Mouse (Mus musculus) liver, embryonic 14.5 days (tissue): Measurements from ENCODE around the gene Lima1. TPM values are rescaled to one million over a fixed set of nuclear protein-coding genes. Genes with fewer than 3 reads are reported as not detected.
A peak's percentile ranks its signal among the peaks of the same experiment; 100 is the strongest.

ENCODE experiments used
- ATAC-seq: fragments of 200-750 bp; cut with Nextera tagmentation; 2 replicates; pipeline ENCODE4 v1.8.0; 2017; ENCODE audit warnings: moderate number of reproducible peaks, mild to moderate bottlenecking, moderate library complexity; ENCODE audit not compliant: insufficient read depth
- DNase-seq, 3 experiments: peaks; one replicate each; pipeline ENCODE4 v3.0.0-alpha.2; 2012 to 2013; ENCODE audit warnings: low read depth in 3 of 3, low spot score in 3 of 3
- H3K27ac ChIP-seq: fragments of 300-500 bp; sonication (generic); 2 replicates; pipeline ENCODE4 v1.5.1; 2014; ENCODE audit warnings: moderate library complexity, mild to moderate bottlenecking, control low read depth, inconsistent platforms
- H3K27me3 ChIP-seq: fragments of 300-500 bp; sonication (generic); 2 replicates; pipeline ENCODE4 v1.6.1; 2014; ENCODE audit warnings: mild to moderate bottlenecking, low read length, moderate library complexity; ENCODE audit not compliant: control insufficient read depth, insufficient read depth
- H3K36me3 ChIP-seq: fragments of 300-500 bp; sonication (generic); replicated peaks from 2 replicates; pipeline ENCODE4 v1.6.1; 2014; ENCODE audit warnings: low read depth; ENCODE audit not compliant: control insufficient read depth, insufficient read depth
- H3K4me1 ChIP-seq, 2 experiments: fragments of 200-500 bp in 1 of 2; fragments of 300-500 bp in 1 of 2; sonication (generic) in 1 of 2; replicated peaks; 2 replicates each; pipeline ENCODE4 v1.6.1; 2012 to 2014; ENCODE audit warnings: antibody characterized with exemption in 1 of 2, inconsistent platforms in 1 of 2, low read length in 1 of 2; ENCODE audit not compliant: control insufficient read depth in 2 of 2, insufficient read depth in 2 of 2
- H3K4me2 ChIP-seq: fragments of 300-500 bp; sonication (generic); 2 replicates; pipeline ENCODE4 v1.6.1; 2014; ENCODE audit warnings: low read depth, mild to moderate bottlenecking, control low read depth, moderate library complexity
- H3K4me3 ChIP-seq, 2 experiments: fragments of 200-500 bp in 1 of 2; fragments of 300-500 bp in 1 of 2; sonication (generic) in 1 of 2; 2 replicates each; pipeline ENCODE4 v1.5.1; 2012 to 2014; ENCODE audit warnings: low read depth in 2 of 2, low read length in 2 of 2, mild to moderate bottlenecking in 2 of 2, control low read depth in 1 of 2, inconsistent platforms in 1 of 2, moderate library complexity in 1 of 2; ENCODE audit not compliant: insufficient read depth in 1 of 2
- H3K9ac ChIP-seq: fragments of 300-500 bp; sonication (generic); replicated peaks from 2 replicates; pipeline ENCODE4 v1.6.1; 2014; ENCODE audit warnings: mild to moderate bottlenecking, control low read depth, moderate library complexity
- H3K9me3 ChIP-seq: fragments of 300-500 bp; sonication (generic); 2 replicates; pipeline ENCODE4 v1.6.1; 2016; ENCODE audit warnings: low read length, mixed read lengths; ENCODE audit not compliant: control insufficient read depth
- CTCF ChIP-seq: IDR thresholded peaks from 2 replicates; pipeline ENCODE4 v1.5.1; 2016; ENCODE audit warnings: antibody characterized with exemption, low read depth, control low read depth
- EP300 ChIP-seq: IDR thresholded peaks from 2 replicates; pipeline ENCODE4 v1.6.1; 2016; ENCODE audit warnings: antibody characterized with exemption, low read depth
- WGBS: fragments of 180-500 bp; shearing (Covaris S2); extraction: QIAGEN DNeasy Blood & Tissue Kit; methylation state at CpG from one replicate; pipeline ENCODE4 v1.1.7; 2014; ENCODE audit not compliant: insufficient replicate concordance; 5-methylcytosine and 5-hydroxymethylcytosine counted together
- polyA plus RNA-seq, 2 experiments: library from polyadenylated mRNA; depleted of rRNA in 1 of 2; stranded (reverse) in 1 of 2; unstranded in 1 of 2; fragments of >200 nt; fragmentation: Nextera tagmentation in 1 of 2; extraction: Ambion mirVana in 1 of 2; gene quantifications; 2 replicates each; pipeline versions ENCODE4 v1.2.1 to v1.2.3; 2012 to 2014

The Lima1 gene
- polyA plus RNA-seq (2012; rRNA removed) (3.3 and 5.1 TPM in 2 replicates), polyA plus RNA-seq (2014; fragmentation: Nextera tagmentation; extraction: Ambion mirVana) (6.2 and 7.0 TPM in 2 replicates)

- Histone ChIP-seq H3K4me2 (peak within 1 kb of the TSS; percentile 61), H3K9me3 (no peaks in the 10 kb centered on the region), H3K27me3 (no peaks in the 10 kb centered on the region; the same call in 1 of the 2 replicates), H3K36me3 (no peaks in the 10 kb centered on the region), H3K27ac (no peak within 1 kb of the TSS), H3K9ac (no peak within 1 kb of the TSS; the same call in 1 of the 2 replicates), H3K4me1 (peaks cover 0 to 7% of the 10 kb centered on the region in 2 experiments; a peak in 1 of 4 replicates), H3K4me3 (peak within 1 kb of the TSS; percentile 54 to 70)
- TF ChIP-seq EP300 = no peak
- no peak for TF ChIP-seq CTCF
- ATAC-seq (peak; percentile 86), DNase-seq (peak; percentile 51 to 57 (median 56))
- WGBS = under 1% methylated on average over 31 of the region's 38 CpGs
These were observed at the start of gene Lima1 for GRCm38 (mm10) chr15:99875334-99875869. TSS of gene Lima1 (minus strand) at chr15:99875456.

- H3K4me3 ChIP-seq = no peak overlapping the region
- H3K27me3 ChIP-seq = no peaks in the 10 kb centered on the region
- WGBS = 64% methylated on average over 15 of the region's 15 CpGs
- H3K9ac ChIP-seq = no peak overlapping the region
- H3K9me3 ChIP-seq = no peaks in the 10 kb centered on the region
- TF ChIP-seq EP300 = no peak
- no peak for TF ChIP-seq CTCF
- no peaks in the 10 kb centered on the region for H3K36me3 ChIP-seq
- H3K27ac ChIP-seq = no peak overlapping the region
- no peak overlapping the region for H3K4me2 ChIP-seq
- ATAC-seq (no peak), DNase-seq (no peak)
- H3K4me1 ChIP-seq = peaks cover 0 to 9% of the 10 kb centered on the region in 2 experiments; a peak in 2 of 4 replicates
These were observed 44.4 kb upstream of the Lima1 start for GRCm38 (mm10) chr15:99919601-99920158.

- Histone ChIP-seq H3K36me3 (no peaks in the 10 kb centered on the region), H3K4me2 (no peak overlapping the region), H3K4me3 (no peak overlapping the region), H3K9ac (no peak overlapping the region), H3K27me3 (no peaks in the 10 kb centered on the region), H3K9me3 (no peaks in the 10 kb centered on the region), H3K27ac (no peak overlapping the region), H3K4me1 (peaks cover 0 to 9% of the 10 kb centered on the region in 2 experiments; a peak in 2 of 4 replicates)
- no peak for DNase-seq
- TF ChIP-seq EP300 (no peak), CTCF (no peak)
- 46% methylated on average over 3 of the region's 3 CpGs for WGBS
- no peak for ATAC-seq
These were observed 42.0 kb upstream of the Lima1 start for GRCm38 (mm10) chr15:99917264-99917663.

- no peaks in the 10 kb centered on the region for H3K36me3 ChIP-seq
- H3K9ac ChIP-seq = no peak overlapping the region
- no peak for DNase-seq
- TF ChIP-seq EP300 (no peak), CTCF (no peak)
- H3K4me1 ChIP-seq = peaks cover 0 to 10% of the 10 kb centered on the region in 2 experiments; a peak in 2 of 4 replicates
- H3K4me3 ChIP-seq = no peak overlapping the region
- H3K4me2 ChIP-seq = no peak overlapping the region
- H3K27me3 ChIP-seq = no peaks in the 10 kb centered on the region
- no peaks in the 10 kb centered on the region for H3K9me3 ChIP-seq
- no peak overlapping the region for H3K27ac ChIP-seq
- 56% methylated on average over 5 of the region's 5 CpGs for WGBS
- ATAC-seq = no peak
These were observed 39.4 kb upstream of the Lima1 start for GRCm38 (mm10) chr15:99914613-99915012.

- 72% methylated on average over 4 of the region's 4 CpGs for whole genome bisulfite sequencing
- H3K36me3 ChIP-seq = no peaks in the 10 kb centered on the region
- no peak overlapping the region for H3K27ac ChIP-seq
- H3K4me2 ChIP-seq = no peak overlapping the region
- DNase-seq (no peak), ATAC-seq (no peak)
- no peak overlapping the region for H3K9ac ChIP-seq
- no peaks in the 10 kb centered on the region for H3K27me3 ChIP-seq
- H3K9me3 ChIP-seq = no peaks in the 10 kb centered on the region
- H3K4me1 ChIP-seq = peaks cover 0 to 9% of the 10 kb centered on the region in 2 experiments; a peak in 2 of 4 replicates
- TF ChIP-seq CTCF (no peak), EP300 (no peak)
- H3K4me3 ChIP-seq = no peak overlapping the region
These were observed 36.5 kb upstream of the Lima1 start for GRCm38 (mm10) chr15:99911785-99912184.
